Mouse (Mus musculus) ES-E14 (cell line): ENCODE results near the gene Mtmr4.

Experiments used
- MAFK ChIP-seq: IDR thresholded peaks from 2 replicates; pipeline ENCODE4 v1.6.1; 2014; ENCODE audit warnings: mild to moderate bottlenecking, low read depth, low read length, inconsistent platforms; ENCODE audit not compliant: insufficient read depth
- ZC3H11A ChIP-seq: IDR thresholded peaks from 2 replicates; pipeline ENCODE4 v1.6.1; 2012; ENCODE audit warnings: low read depth, mild to moderate bottlenecking, inconsistent platforms, low read length, borderline replicate concordance
- ZNF384 ChIP-seq: IDR thresholded peaks from 2 replicates; pipeline ENCODE4 v1.6.1; 2012; ENCODE audit warnings: low read depth, low read length, inconsistent platforms

DNA sequence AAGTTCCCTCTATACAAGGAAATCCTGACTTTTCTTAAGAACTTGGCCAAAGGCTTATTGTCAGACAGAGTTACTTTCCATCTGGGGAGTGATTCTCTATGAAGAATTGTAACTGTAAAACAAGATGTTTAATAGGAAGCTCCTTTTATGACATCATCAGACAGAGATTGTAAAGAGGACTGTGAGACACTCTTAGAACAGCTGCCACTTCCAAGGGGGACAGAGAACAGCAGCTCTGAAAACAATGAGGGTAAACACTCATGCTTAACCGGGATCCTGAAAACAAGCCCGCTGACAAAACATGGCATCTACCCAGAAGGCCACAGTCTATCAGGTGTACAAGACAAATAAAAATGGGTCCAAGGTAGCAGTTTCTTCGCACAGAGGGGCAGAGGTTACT lies 25.5 kb upstream of the Mtmr4 start, which contains the start of gene Gm11492:
- TF ChIP-seq MAFK = no peak
- no peak for TF ChIP-seq ZC3H11A
- TF ChIP-seq ZNF384 = no peak
